Mouse (Mus musculus) gastrocnemius, postnatal 14 days (tissue): ENCODE data around the gene Gstt4. TPM values are rescaled to one million over a fixed set of nuclear protein-coding genes. Genes with fewer than 3 reads are reported as not detected.
A peak's percentile ranks its signal among the peaks of the same experiment; 100 is the strongest.
"Not testable (repeated sequence)": the region's sequence is repeated elsewhere in the genome, so short reads cannot be mapped to it uniquely, and the experiment has no call there.

Experiments used
- DNase-seq: peaks from one replicate; pipeline ENCODE4 v3.0.0; 2021; ENCODE audit warnings: mixed read lengths
- intact Hi-C: fragments of 180-260 bp; cut with DNase I; formaldehyde crosslinking; loops from one replicate; pipeline ENCODE4 v1.15.1; 2025; ENCODE audit warnings: low total_unique reads
- total RNA-seq, 2 experiments: library from RNA; stranded (reverse); gene quantifications; 2 replicates each; pipeline ENCODE4 v1.2.3; 2021

Gstt4 gene
- total RNA-seq, 2 experiments from 2014 or later, result not detected

DNA sequence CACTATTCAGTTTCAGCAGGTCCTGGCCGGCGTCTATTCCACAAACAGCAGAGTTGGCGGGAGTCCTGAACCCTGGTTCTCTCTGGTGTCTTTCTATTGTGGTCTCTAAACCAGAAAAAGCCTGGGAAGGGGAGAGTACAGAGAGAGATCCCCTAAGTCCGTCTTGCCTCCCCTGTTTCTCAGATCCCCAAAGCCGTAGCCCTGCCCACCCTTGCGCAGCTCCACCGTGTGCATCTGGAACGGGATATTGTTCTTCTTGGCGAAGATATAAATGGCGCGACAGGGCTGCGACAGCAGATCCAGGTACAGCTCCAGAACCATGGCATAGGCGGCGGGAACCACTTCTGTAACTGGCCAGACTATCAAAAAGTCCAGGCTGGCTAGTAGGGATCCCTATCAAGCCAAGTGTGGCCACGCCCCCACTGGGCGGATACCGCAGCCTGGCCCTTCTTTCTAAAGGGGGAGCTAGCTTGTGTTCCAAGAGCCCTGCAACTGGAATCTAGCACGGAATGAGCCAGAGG lies 24.1 kb downstream of the Gstt4 start, which contains the start of gene Gstt1:
Gene Gstt1, minus strand, starts transcription at position 409 of the 521 bp plus-strand sequence.
- DNase-seq, result peak; percentile 80
- intact Hi-C loops, result no loop called here

DNA sequence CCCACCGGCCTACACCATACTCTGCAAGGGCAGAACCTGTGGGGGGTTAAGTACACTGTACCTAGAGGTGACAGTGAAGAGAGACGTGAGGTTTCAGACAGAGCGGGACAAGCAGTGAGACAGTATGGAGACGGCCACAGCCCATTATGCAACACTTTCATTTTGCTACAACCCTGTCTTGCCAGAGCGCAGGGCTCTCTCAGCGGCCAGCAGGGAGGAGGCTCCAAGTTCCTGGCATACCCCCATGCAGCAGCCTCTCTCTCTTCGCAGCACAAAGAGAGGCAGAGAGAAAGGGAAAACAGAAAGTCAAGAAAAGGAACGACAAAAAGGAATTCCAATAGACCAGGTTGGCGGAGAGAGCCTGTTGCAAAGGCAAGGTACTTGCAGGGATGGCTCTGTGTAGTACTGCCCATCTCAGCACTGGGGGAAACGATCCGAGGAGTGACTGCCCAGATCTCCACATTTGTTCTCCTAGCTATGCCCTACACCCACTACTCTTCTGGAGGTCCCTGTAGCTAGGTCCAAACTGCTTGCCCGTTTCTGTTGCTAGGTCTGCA lies 24.6 kb downstream of the Gstt4 start:
- intact Hi-C loops, result no loop called here
- DNase-seq, result peak; percentile 73

DNA sequence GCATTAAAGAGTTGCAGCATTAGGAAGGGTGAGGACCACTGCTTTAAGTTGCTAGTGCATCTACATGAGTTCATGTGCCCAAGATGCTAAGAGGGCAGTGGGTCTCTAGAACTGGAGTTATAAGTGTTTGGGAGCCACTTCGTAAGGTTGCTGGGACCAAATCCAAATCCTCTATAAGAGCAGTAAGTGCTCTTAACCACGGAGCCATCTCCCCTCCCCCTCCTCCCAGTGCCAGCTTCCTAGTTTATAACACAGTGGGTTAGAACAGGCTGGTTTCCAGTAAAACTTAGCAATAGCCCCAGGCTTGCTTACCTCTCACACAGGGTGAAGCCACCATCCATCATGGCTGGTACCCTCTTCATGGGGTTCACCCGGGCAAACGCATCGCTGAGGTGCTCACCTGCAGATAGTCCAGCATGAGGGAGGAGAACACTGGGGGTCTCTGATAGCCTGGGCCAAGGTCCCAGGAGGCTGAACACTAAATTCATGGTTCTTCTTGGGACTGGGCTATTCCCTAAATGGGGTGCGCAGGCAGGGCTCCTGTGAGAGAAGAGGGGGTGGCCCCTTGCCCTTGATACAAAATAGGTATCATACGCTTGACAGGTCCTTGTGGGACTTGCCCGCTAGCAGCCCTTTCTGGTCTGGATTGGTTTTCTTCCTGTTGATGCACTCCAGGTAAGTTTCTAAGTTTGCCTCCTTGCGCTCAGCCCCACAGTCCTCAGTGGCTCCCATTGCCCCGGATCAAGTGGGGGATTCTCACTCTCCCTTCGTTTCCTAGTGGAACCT lies 25.4 kb downstream of the Gstt4 start:
- no peak for DNase-seq

DNA sequence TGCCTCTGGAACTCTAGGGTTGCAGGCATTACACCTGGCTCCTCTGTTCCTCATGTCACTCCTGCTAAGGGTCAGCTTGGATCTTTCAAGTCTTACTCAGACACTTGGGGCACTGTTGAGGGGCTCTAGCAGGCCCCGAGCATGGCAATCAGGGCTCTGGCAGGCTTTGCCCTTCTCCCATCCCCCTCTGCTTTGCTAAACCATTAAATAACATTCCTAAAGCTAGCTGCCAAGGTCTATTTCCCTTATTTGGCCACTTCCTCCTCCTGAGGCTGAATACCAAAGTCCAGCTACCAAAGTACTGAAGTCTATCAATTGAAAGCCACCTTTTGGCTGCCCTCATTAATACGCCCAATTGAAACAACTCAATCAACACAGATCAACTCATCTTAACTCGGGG lies 27.5 kb downstream of the Gstt4 start:
- intact Hi-C loops, result no loop called here
- DNase-seq, result no peak

More for the DNA sequence above, 25.4 kb downstream of the Gstt4 start:
- intact Hi-C loops, result no loop called here

DNA sequence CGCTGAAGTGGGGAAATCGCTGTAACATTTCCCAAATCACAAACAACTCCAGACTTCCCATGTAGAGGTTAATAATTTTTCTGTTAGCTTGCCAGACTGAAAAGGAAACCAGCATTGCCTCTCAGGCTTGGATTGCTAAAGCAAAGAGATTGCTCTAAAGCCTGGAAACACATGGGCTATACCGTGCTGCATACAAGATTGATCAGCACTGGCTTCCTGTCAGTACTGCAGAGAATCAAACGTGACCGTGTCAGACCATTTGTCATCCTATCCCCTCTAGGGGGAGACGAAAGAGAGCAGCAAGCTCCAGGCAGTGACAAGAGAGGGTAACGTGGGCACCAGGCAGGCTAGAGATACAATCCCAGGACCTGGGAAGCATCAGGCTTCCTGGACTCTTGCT lies 31.6 kb downstream of the Gstt4 start:
- DNase-seq, result no peak
- intact Hi-C loops, result no loop called here

DNA sequence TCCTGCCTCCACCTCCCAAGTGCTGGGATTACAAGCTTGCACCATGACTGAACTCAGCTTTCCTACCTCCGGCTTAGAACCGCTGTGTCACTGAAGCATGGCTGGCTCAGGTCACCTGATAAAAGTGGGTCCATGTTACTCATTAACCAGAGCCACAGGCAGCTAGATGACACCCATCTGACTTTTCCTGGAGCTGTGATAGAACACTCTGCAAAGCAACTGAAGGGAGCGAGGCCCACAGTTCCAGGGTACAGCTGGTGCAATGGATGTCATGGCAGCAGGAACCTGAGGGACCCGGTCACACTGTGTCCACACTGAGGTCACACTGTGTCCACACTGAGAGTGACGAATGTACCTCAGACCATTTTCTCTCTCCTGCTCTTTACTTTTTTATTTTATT lies 32.5 kb downstream of the Gstt4 start:
- DNase-seq, result no peak
- intact Hi-C loops, result no loop called here

DNA sequence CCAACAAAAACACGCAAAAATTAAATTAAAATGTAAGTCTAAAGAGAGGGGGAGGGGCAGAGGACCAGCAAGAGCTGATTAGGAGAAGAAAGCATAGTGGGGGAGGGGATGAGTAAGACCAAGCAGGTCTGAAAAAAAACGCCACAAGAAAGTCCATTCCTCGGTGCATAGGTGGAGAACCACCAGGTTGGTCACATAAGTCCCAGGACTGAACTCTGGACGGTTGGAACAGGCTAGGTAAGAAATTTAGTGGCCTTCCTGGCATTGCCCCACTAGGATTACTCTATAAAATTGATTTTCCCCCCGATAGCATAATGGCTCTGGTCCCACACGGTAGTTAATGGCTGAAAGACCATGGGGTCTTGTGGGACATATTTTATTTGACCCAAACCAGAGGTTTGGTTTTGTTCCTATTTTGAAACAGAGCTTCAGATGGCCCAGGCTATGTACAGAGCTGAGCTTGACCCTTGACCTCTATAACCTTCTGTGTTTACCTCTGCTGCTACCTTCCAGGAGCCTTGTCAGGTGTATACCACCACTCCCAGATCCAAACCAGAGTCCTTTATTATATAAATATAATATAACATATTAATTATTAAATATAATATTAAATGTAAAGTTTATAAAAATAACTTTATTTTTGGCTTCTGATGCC lies 33.1 kb downstream of the Gstt4 start:
- intact Hi-C loops, result no loop called here

DNA sequence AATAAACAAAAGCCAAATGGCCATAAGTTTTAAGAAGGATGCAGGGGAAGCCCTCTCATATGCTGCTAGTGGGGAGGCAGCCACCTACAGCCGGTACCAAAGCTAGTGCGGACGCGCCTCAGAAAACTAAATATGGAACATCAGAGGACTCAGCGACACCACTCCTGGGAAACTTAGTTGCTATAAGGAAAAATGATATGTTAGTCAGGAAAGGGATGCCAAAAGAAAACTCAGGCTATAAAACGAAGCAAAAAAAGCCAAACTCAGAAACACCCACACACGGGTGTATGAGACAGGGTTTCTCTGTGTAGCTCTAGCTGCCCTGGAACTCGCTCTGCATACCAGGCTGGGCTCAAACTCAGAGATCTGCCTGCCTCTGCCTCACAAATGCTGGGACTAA lies 34.1 kb downstream of the Gstt4 start:
- no peak for DNase-seq
- intact Hi-C loops, result no loop called here

More for the DNA sequence above, 33.1 kb downstream of the Gstt4 start:
- no peak for DNase-seq

DNA sequence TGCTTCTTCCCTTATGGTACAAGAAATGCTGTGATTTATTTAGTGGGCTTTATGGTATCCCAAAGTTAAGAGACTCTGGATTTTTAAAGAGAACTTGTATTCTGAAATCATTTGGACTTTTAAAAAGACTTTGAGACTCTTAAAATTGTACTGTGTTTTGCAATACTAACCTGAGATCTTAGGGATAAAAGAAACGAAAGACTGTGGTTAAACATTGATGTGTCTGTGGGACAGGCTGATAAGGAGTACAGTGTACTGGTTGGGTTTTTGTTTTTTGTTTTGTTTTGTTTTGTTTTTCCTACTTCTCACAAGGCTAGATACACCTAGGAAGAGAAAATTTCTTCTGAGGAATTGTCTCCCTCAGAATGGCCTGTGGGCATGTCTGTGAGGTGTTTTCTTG lies 36.9 kb downstream of the Gstt4 start:
- intact Hi-C loops, result no loop called here
- no peak for DNase-seq

DNA sequence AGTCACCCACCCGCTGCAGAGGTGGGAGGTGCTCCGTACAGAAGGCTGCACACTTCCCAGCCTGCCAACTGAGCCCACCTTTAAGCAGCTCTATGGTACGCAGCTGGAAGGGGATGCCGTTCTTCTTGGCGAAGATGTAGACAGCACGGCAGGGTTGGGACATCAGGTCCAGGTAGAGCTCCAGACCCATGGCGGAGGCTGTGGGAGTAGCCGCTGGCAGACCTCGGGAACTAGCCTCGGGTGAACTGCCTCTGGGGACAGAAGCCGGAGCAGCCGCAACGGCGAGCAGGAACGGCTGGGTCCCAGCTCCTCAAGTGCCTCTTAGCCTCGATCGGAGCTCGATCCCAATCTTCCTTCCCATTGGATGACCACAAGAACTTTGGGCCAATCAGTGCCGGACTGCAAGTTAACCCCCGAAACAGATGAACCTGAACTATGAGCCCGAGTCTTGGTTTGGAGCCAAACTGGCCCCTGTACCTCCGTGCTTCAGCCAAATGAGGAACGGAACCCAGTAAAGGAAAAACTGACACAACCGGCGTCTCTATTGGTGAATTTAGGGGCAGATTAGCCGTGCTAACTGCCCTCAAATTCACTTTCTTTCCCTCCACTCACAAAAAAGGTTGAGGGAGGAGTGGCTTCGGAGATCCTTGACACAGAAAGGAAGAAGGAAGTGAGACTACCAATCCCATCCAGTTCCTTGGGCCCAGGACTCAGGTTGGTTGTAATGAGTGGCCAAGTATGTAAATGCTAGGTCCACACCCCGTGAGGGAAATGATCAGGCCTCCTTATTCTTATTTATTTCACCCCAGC lies 41.4 kb downstream of the Gstt4 start, which contains the start of the genes Gm20441 and Gstt3:
Gene Gm20441, minus strand, starts transcription at position 186 of the 810 bp plus-strand sequence.
Gene Gstt3, minus strand, starts transcription at position 646 of the 810 bp plus-strand sequence.
- intact Hi-C loops, result no loop called here
- DNase-seq, result peak; percentile 70

DNA sequence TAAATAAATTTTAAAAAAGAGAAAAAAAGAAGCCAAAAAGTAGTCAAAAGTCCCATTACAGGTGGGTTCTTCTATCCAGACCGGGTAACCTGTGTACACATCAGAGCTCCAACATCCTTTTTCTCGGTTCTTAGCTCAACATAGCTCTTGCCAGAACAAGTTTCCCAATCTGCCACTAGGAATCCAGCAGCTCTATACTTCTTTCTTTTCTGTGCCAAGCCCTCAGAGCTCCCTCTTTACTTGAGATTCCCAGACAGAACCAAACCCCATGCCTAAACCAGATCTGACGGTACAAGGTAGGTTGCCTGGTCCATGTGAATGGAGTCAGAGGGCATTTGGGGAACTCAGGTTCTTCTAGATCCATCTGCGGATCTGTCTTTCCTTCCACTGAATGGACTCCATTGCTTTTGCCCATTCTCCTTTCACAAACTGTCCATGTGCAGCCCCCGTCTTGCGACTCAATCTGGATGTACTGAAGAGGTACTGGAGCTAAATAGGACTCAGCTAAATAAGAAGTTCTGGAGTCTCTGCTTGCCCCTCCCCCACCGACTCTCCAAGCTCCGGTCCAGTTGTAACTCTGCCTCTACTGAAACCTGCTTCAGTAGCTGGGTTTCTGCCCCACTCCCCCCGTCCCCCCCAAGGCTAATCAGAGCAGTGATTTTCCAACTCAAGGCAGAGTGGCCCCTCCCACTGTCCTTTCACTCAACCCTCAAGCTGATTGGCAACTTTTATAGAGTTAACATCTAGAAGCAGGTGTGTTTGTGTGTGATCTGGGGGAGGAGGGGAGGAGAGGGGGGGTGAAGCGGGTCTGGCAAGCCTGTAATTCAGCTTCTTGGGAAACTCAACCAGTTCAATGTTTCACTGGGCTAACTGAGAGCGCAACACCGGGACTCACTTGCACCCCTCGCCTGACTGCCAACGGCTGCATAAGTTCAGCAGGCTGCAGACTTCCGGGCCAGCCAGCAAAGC lies 42.9 kb downstream of the Gstt4 start:
- no peak for DNase-seq
- intact Hi-C loops, result no loop called here

DNA sequence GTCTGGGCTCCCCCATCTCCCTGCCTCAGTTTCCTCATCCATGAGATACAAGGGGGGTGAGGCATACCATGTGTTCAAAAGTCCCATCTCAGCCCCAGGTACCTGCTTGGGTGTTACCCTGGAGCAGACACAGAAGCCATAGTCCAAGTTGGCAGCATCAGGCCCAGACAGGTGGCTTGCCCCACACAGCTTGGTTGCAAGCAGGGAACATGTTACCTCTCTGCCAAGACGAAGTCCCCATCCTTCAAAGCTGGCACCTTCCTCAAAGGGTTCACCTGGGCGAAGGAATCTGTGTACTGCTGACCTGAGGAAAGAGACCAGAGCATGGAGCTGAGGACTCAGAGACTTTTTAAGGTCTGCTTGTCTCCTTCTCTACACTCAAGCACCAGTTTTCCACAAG lies 44.5 kb downstream of the Gstt4 start:
- intact Hi-C loops, result no loop called here
- DNase-seq, result no peak

DNA sequence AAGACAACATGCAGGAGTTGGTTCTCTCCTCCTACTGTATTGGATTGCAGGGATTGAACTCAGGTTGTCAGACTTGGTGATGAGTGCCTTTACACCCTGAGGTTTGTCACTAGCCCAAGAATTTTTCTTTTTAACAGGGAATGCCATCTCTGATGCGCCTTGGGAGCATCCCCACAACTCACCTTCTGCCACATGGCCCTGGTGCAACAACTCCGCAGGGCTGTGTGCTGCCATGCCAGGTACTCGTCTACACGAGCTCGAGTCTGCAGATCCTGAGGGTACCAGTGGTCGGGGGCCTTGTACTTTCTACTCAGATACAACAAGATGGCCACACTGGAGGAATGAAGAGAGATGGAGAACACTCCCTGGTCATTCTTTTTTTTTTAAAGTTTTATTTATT lies 45.8 kb downstream of the Gstt4 start:
- intact Hi-C loops, result no loop called here
- no peak for DNase-seq

DNA sequence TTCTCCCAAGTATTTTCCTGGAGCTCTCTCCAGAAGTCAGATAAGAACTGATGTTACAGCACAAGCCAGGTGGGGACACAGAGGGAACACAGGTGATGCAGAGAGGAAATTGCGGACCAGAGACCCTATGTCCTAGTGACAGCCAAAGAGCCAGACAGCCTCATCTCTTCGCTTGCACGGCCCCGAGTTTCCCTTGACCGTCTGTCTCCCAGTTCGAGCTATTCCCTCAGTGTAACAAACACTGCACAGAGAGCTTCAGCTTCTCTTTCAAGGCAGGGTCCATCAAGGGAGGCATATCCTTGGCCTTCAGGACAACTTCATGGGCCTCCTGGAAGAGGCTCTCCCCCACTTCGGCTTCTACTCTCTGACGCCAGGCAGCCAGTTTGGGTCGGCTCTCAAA lies 47.8 kb downstream of the Gstt4 start:
- intact Hi-C loops, result no loop called here
- no peak for DNase-seq

DNA sequence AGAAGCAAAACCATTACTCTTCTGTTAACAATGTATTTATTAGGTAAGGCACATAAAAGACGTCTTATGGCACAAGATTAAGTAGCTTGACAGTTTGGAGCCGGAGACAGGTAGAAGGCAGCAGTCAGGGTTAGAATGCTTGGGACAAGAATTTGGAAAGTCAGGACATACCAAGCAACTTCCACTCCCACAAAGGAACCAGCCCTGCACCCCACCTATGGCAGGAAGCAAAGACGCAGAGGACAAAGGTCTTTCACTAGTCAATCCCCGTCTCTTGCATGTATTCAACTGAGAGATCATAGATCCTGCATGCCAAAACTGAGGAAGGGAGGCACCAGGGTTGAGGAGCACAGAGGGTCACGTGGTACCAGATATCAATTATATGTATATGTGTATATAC lies 48.2 kb downstream of the Gstt4 start:
- DNase-seq, result no peak
- intact Hi-C loops, result no loop called here

DNA sequence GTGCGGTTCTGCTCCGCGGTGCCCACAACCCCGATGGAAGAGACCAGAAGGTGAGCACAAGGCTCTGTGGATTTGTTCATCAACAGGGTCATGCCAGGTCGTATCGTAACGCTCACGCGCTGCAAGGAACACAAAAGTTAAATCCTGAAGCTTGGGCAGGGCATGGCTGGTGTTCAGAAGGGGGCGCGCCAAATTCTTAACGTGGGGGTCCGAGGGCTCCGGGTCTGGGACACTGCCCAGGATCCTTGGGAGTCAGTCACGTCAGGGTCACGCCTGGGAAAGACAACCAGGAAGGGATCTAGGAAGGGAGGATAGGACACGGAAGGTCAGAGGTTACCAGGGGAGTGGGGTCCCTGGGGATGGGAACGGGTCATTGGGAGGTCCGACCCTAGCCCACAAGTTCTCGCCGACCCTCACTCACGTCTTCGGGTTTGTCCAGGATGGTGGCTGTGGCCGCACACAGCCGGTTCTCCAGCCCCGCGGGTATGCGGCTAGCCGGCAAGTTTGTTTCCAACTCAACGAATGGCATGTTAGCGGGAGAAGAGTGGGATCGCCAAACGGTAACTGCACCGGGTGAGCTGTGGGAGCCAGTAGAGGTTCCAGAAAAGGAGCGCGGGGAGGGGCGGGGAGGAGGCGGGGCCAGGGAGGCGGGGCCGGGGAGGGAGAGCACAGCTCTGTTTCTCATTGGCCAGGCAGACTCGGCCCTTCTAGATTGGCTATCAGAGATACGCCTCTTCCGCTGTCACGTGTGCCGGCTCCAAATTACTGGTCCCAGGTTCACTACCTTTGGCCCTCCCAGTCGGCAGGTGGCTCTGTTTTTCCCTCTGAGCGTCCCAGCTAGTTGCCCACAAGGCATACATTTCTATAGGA lies 49.3 kb downstream of the Gstt4 start, which contains the start of gene Ddt:
Gene Ddt, minus strand, starts transcription at position 620 of the 870 bp plus-strand sequence.
- peak; percentile 87 for DNase-seq
- intact Hi-C loops, result no loop called here

DNA sequence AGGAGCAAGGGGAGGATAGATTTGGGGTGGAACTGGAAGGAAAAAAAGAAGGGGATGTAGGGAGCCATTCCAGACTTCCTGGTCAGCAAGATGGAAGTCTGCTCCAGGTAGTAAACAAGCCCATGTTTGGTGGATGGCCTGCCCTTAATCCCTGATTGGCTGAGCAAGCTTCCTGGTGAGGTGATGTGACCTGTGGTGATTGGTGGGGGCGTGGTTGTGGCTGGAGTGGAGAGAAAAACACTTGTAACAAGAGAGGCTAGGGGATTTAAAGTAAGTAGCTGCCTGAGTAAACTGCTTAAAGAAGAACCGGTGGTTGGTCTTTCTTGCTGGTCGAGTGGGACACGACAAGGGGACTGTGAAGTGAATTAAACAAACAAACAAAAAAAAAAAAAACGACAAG lies 54.6 kb downstream of the Gstt4 start:
- DNase-seq, result not testable (repeated sequence)
- intact Hi-C loops, result loop anchor here (5.0 kb wide), 1 partner anchor 65 kb away; no protein-coding TSS in a partner anchor
